Mouse (Mus musculus) lung, embryonic 16.5 days (tissue): ENCODE measurements around the gene Pam. TPM values are rescaled to one million over a fixed set of nuclear protein-coding genes. Genes with fewer than 3 reads are reported as not detected.
A peak's percentile ranks its signal among the peaks of the same experiment; 100 is the strongest.

Experiments used
- ATAC-seq: fragments of 200-750 bp; cut with Nextera tagmentation; 2 replicates; pipeline ENCODE4 v1.8.0; 2017; ENCODE audit warnings: low read depth, mild to moderate bottlenecking, moderate library complexity
- H3K27ac ChIP-seq: fragments of 300-500 bp; sonication (generic); 2 replicates; pipeline ENCODE4 v1.5.1; 2014; ENCODE audit warnings: mild to moderate bottlenecking, control low read depth, low read length
- H3K27me3 ChIP-seq: fragments of 300-500 bp; sonication (generic); 2 replicates; pipeline ENCODE4 v1.6.1; 2014; ENCODE audit warnings: low read depth, low read length, mixed read lengths; ENCODE audit not compliant: control insufficient read depth, insufficient read depth
- H3K36me3 ChIP-seq: fragments of 300-500 bp; sonication (generic); 2 replicates; pipeline ENCODE4 v1.6.1; 2014; ENCODE audit warnings: low read length; ENCODE audit not compliant: control insufficient read depth, insufficient read depth
- H3K4me1 ChIP-seq: fragments of 300-500 bp; sonication (generic); replicated peaks from 2 replicates; pipeline ENCODE4 v1.6.1; 2014; ENCODE audit warnings: low read length, mixed read lengths; ENCODE audit not compliant: control insufficient read depth, insufficient read depth
- H3K4me2 ChIP-seq: fragments of 300-500 bp; sonication (generic); 2 replicates; pipeline ENCODE4 v1.6.1; 2014; ENCODE audit warnings: low read depth, low read length, control low read depth
- H3K4me3 ChIP-seq: fragments of 300-500 bp; sonication (generic); 2 replicates; pipeline ENCODE4 v1.5.1; 2014; ENCODE audit warnings: mild to moderate bottlenecking, low read length, control low read depth
- H3K9ac ChIP-seq: fragments of 300-500 bp; sonication (generic); 2 replicates; pipeline ENCODE4 v1.6.1; 2014; ENCODE audit warnings: low read length, control low read depth
- H3K9me3 ChIP-seq: fragments of 300-500 bp; sonication (generic); 2 replicates; pipeline ENCODE4 v1.6.1; 2016; ENCODE audit warnings: low read length; ENCODE audit not compliant: control insufficient read depth
- WGBS: fragments of 180-500 bp; shearing (Covaris S2); extraction: QIAGEN DNeasy Blood & Tissue Kit; methylation state at CpG from one replicate; pipeline ENCODE4 v1.1.7; 2014; 5-methylcytosine and 5-hydroxymethylcytosine counted together
- polyA plus RNA-seq: library from polyadenylated mRNA; unstranded; fragments of >200 nt; fragmentation: Nextera tagmentation; extraction: Ambion mirVana; gene quantifications from 2 replicates; pipeline ENCODE4 v1.2.1, GENCODE M21; 2015

Pam gene
- polyA plus RNA-seq: 53.4 and 61.4 TPM in 2 replicates

DNA sequence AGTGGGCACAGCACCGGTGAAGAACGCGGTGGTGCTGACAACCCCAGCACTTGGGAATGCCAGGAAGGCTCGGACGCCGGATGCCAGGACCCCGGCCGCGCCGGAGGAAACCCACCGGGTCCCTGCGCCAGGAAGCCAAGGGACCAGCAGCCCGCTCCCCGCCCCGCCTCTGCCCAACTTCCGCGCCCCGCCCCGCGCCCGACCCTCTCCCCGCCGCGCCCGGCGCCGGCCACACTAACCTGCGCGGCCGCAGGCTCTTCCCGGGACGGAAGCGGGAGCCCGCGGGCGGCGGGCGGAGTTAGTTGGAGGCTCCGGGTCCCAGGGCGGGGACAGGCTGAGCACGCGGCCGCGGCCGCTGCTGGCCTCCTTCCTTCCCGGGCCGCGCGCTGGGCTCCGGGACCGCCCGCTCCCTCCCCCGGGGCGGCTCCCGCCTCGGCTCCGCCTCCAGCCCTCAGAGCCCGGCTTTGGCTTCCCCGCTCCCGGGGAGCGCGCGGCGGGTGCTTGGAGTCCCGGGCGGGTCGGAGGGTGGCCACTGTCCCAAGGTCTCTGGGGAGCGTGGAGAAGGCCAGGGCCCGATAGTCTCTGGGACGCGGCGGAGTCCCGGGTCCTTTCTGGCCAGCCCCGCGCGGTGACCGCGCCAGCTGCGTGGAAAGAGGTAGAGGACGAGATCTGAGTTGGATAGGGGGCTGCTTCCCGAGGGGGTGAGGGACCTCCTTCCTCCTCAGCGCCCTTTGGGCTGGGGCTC, at the start of gene Pam:
Gene Pam (minus strand): TSS at position 401 of the 745 bp plus-strand sequence.
- under 1% methylated on average over 62 of the region's 82 CpGs for WGBS
- H3K4me2 ChIP-seq: peak within 1 kb of the TSS; percentile 85
- peaks cover 5% of the 10 kb centered on the region for H3K4me1 ChIP-seq
- no peaks in the 10 kb centered on the region for H3K36me3 ChIP-seq
- H3K4me3 ChIP-seq: peak within 1 kb of the TSS; percentile 75
- no peaks in the 10 kb centered on the region for H3K27me3 ChIP-seq
- peak; percentile 98 for ATAC-seq
- peak within 1 kb of the TSS; percentile 73 for H3K9ac ChIP-seq
- peak within 1 kb of the TSS; percentile 88 for H3K27ac ChIP-seq
- no peaks in the 10 kb centered on the region for H3K9me3 ChIP-seq

DNA sequence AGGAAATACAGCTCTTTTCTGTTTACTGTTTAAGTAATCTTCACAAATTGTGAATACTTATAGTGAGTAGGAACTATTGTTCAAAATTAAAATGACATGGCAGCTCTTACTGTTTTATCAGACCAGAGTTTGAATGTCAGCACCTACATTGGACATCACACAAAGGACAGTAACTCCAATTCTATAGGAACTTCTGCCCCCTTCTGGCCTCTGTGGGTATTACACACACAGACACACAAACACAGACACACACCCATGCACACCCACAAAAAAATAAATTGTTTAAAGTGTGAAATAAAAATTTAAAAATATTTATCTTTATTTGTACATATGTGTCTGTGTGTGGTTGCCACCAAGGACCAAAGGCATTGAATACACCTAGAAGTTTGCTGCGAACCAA, 49.4 kb upstream of the Pam start:
- no peaks in the 10 kb centered on the region for H3K4me1 ChIP-seq
- 92% methylated on average over 1 of the region's 1 CpGs for WGBS
- ATAC-seq: no peak

DNA sequence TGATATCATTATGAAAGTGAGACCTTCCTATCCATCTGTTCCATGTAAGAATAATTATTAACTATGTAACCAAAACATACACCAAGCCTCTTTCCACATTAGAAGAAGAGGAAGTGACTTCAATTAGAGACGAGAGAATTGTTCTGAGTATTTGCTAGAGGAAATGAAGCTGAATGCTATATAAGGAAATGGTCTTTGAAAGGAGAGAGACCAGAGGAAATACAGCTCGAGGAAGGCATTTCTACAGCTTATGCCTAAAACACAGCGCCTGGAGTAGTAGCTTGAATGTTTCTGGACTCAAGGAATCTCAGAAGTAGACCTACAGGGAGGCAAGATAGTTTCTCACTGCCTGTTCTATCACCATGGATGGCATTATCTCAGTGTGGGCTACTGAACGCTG, 35.8 kb upstream of the Pam start:
- Histone ChIP-seq H3K36me3 (no peaks in the 10 kb centered on the region), H3K4me3 (no peak overlapping the region), H3K9me3 (no peaks in the 10 kb centered on the region), H3K27ac (no peak overlapping the region), H3K4me2 (no peak overlapping the region), H3K9ac (no peak overlapping the region), H3K27me3 (no peaks in the 10 kb centered on the region), H3K4me1 (no peaks in the 10 kb centered on the region)
- WGBS: 43% methylated on average over 4 of the region's 4 CpGs
- no peak for ATAC-seq

More for the DNA sequence above, 49.4 kb upstream of the Pam start:
- H3K4me2 ChIP-seq: no peak overlapping the region
- no peaks in the 10 kb centered on the region for H3K9me3 ChIP-seq
- H3K4me3 ChIP-seq: no peak overlapping the region
- H3K9ac ChIP-seq: no peak overlapping the region
- no peaks in the 10 kb centered on the region for H3K36me3 ChIP-seq
- no peaks in the 10 kb centered on the region for H3K27me3 ChIP-seq
- H3K27ac ChIP-seq: no peak overlapping the region

DNA sequence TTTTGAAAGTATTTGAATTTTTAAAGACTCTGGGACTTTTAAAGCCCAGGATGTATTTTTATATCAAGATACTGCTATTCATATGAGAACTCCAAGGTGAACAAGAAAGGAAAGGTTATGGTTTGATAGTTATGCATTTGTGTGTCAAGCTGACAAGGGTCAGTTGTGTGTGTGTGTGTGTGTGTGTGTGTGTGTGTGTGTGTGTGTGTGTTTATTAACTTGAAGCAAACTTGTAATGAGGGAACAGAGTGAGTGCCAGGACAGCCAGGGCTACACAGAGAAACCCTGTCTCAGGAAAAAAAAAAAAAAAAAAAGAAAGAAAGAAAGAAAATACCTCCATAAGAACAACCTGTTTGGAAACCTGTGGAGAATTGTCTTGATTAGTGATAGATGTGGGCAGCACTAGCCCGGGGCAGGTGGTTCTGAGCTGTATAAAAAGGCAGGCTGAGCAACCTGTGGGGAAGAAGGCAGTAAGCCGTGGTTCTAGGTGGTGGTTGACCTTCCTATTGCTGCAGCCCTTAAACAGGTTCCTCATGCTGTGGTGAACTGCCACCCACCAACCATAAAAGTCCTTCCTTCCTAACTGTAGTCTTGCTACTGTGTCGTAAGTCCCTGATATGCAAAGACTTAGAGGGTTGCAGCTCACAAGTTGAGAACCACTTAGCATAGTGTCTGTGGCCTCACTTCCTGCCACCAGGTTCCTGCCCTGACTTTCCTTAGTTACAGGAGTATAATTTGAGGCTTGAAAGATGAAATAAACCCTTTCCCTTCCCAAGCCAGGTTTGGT, 34.3 kb upstream of the Pam start:
- WGBS: 70% methylated on average over 3 of the region's 3 CpGs
- H3K9ac ChIP-seq: no peak overlapping the region
- no peaks in the 10 kb centered on the region for H3K36me3 ChIP-seq
- no peak overlapping the region for H3K4me2 ChIP-seq
- H3K27me3 ChIP-seq: no peaks in the 10 kb centered on the region
- H3K4me1 ChIP-seq: no peaks in the 10 kb centered on the region
- no peak overlapping the region for H3K4me3 ChIP-seq
- H3K9me3 ChIP-seq: no peaks in the 10 kb centered on the region
- no peak overlapping the region for H3K27ac ChIP-seq
- no peak for ATAC-seq

DNA sequence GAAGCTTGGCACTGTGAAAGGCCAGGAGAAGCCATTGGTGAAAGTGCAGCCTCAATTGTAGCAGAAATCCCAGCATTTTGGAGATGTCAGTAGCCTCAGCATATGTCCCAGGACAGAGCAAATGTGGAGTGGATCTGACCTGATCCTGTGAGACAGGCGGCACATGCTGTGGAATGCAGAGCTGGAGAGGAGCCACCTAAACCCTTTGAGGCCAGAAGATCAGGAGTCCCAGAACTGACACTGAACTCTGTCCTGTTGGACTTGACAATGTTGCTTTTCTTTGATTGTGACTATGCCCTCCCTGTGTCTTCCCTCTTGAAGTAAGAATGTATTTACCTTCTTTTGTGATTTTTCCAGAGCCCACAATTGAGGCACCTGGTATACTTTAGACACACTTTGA, 33.7 kb upstream of the Pam start:
- H3K27ac ChIP-seq: no peak overlapping the region
- no peak overlapping the region for H3K9ac ChIP-seq
- H3K4me1 ChIP-seq: no peaks in the 10 kb centered on the region
- ATAC-seq: no peak
- no peak overlapping the region for H3K4me3 ChIP-seq
- H3K36me3 ChIP-seq: no peaks in the 10 kb centered on the region
- WGBS: 41% methylated on average over 1 of the region's 1 CpGs
- H3K4me2 ChIP-seq: no peak overlapping the region
- no peaks in the 10 kb centered on the region for H3K9me3 ChIP-seq
- no peaks in the 10 kb centered on the region for H3K27me3 ChIP-seq

DNA sequence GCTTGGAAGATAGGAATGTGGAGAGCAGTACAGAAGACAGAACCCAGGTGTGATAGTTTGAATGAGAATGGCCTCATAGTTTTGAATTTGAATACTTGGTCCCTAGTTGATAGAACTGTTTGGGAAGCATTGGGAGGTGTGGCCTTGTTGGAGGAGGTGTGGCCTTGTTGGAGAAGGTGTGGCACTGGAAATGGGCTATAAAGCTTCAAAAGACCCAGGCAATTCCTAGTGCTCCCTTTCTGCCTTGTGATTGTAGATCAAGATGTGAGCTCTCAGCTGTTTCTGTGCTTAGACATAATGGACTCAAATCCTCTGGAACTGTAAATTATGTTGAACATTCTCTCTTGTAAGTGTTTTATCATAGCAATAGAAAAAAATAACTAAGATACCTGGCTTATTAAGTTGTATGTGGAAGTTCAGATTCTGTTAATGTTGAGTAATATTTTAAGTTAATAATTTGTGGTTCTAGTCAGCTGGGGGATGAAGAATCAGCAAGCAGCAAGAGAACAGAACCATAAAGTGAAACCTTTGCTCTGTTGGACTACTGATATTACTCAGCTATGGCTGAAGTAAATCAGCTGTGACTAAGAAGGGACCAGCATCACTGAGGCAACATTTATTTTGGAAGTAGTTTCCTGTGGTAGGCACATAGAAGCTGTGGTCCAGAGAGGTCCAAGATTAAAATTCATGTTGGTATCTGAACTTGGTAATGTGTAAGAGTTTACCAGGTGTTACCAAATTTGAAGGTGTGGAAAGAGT, 33.1 kb upstream of the Pam start:
- Histone ChIP-seq H3K36me3 (no peaks in the 10 kb centered on the region), H3K9me3 (no peaks in the 10 kb centered on the region), H3K9ac (no peak overlapping the region), H3K27me3 (no peaks in the 10 kb centered on the region), H3K4me1 (no peaks in the 10 kb centered on the region), H3K4me3 (no peak overlapping the region), H3K27ac (no peak overlapping the region), H3K4me2 (no peak overlapping the region)
- no peak for ATAC-seq

DNA sequence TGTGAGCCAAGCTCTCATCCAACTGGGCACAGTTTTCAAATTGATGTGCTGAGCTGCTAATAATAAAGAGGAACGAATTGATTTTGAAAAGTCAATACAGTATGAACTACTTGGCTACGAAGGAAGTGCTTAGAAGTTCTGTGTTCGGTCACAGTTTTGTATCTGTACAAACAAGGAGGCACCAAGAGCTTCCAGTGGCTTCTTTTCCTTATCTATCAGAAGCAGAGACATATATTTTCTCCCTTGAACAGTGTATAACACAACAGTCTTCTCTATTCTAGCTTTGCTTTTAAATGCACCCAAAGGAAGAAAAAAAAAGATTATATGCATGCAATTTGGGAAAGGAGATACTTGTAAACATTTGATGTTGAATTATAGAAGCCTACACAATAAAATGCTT, 30.8 kb upstream of the Pam start:
- no peaks in the 10 kb centered on the region for H3K27me3 ChIP-seq
- WGBS: 82% methylated on average over 3 of the region's 3 CpGs
- H3K4me3 ChIP-seq: no peak overlapping the region
- no peak overlapping the region for H3K27ac ChIP-seq
- ATAC-seq: no peak
- no peaks in the 10 kb centered on the region for H3K36me3 ChIP-seq
- no peaks in the 10 kb centered on the region for H3K4me1 ChIP-seq
- no peaks in the 10 kb centered on the region for H3K9me3 ChIP-seq
- H3K4me2 ChIP-seq: no peak overlapping the region
- H3K9ac ChIP-seq: no peak overlapping the region

DNA sequence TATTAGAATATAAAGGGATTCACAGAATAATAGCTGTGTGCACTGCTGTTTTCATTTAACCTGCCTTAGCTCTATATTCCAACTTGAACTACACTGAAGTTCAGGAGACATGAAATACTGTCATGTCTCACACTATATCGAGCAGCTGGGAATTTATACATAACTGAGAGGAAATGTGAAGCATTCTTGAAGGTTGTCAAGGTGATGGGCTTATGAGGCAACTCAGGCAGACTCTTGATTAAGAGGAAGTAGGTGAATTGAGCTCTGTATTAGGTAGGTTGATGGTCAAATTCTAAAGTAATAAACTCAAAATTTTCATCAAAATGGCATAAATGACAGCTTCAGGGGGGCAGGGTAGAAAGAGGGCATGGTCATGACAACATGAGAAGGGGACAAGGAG, 29.3 kb upstream of the Pam start:
- Histone ChIP-seq H3K27me3 (no peaks in the 10 kb centered on the region), H3K4me1 (no peaks in the 10 kb centered on the region), H3K9me3 (no peaks in the 10 kb centered on the region), H3K36me3 (no peaks in the 10 kb centered on the region), H3K27ac (no peak overlapping the region), H3K9ac (no peak overlapping the region), H3K4me2 (no peak overlapping the region), H3K4me3 (no peak overlapping the region)
- ATAC-seq: no peak
- 25% methylated on average over 1 of the region's 1 CpGs for WGBS

DNA sequence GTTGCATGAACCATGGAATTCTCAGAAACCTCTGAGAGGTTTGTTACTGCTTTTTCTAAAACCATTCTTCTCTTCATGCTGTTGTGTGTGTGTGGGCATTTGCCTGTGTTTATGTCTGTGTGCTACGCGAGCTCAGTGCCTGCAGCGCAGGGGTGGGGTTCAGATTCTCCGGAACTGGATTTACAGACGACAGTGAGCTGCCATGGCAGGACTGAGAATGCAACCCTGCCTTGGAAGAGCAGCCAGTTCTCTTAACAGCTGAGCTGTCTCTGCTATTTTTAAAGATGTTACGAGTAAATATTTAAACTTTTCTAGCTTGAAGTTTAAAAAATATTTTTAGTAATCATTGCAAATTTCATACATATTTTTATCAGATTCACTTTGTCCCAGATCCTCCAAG, 24.1 kb upstream of the Pam start:
- Histone ChIP-seq H3K4me1 (no peaks in the 10 kb centered on the region), H3K27me3 (no peaks in the 10 kb centered on the region), H3K36me3 (no peaks in the 10 kb centered on the region), H3K27ac (no peak overlapping the region), H3K4me3 (no peak overlapping the region), H3K9me3 (no peaks in the 10 kb centered on the region), H3K4me2 (no peak overlapping the region), H3K9ac (no peak overlapping the region)
- ATAC-seq: no peak
- 58% methylated on average over 6 of the region's 6 CpGs for WGBS
